Mouse (Mus musculus): ENCODE data around the gene Ryr2.

The Ryr2 gene

DNA sequence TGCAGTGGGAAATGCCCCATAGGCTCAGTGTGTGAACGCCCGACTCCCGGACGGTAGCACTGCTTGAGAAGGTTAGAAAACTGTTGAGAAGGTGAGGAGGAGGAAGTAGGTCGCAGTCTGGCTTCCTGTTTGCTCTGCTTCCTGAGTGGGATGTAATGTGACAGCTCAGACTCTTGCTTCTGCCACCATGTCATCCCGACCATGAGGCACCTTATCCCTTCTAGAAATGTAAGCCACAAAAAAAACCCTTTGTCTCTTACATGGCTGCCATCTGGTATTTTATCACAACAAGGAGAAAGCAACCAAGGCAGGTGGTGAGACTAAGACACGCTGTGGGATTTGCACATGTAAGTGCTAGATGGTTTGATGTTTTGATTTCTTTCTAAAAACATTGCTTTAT, 12.2 kb downstream of the Ryr2 start:
- no peak for DNase-seq (ENCODE audit: low read depth)

DNA sequence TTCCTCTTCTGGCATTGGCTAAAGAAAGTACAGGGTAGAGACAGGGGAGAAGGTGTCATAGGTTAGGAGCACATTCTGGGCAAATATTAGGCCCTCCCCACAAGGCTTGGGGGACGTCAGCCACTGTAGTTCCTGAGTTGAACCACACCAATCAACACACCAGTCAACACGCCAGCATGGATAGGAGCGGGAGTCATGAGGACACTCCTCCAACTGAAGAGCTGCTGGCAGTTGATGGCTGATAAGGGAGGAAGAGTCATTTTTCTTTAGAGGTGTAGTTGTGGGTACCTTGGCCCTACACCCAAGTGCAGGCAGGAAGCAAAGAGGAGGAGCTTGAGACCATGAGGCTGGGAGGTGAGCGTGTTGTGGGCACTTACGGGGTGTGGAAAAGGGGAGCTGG, 13.6 kb downstream of the Ryr2 start:
- DNase-seq (ENCODE audit: low read depth): no peak

DNA sequence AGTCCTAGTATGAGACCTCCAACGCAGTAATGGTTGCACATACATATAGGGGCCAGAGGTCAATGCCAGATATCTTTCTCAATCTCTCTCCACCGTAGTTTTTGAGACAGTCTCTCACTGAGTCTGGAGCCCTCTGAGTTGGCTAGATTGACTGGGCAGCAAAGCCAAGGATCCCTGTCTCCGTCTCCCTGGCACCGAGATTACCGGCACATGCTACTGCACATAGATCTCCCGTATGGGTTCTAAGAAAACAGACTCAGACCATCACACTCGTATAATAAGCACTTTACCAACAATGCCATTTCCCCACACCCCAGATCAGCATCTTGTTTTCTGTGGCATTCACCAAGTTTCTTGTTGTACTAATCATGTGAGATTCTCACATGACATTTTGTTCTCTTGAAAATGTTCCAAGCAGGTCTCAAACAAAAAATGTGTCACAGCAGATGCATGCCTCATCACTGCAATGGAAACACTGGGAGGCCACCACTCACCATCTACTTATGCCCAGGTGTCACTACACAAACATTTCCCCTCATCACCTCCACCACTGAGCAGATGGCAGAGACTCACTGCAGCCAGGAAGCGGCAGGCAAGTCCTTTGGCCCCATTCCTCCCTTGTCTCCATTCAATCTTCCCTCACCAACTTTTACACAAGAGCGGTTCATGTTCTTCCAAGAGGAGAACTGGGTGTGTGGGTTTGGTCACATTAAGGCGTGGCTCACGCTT, 14.2 kb downstream of the Ryr2 start:
- DNase-seq (ENCODE audit: low read depth): no peak

DNA sequence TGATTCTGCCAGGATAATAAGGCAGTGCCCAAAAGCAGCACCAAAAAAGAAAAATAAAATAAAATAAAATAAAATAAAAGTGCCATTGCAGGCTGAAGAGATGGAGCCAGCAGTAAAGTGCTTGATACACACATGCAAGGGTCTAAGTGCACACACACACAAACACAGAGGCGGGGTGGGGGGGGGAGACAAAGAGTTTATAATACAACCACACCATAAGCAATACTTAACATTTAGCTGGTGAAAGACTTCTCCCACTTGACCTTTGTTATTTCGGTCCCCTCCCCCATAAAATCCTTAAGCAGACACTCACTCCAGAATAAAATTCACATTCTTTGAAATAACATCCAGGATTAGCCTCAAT, 22.7 kb downstream of the Ryr2 start:
- no peak for DNase-seq (ENCODE audit: low read depth)

GRCm38 (mm10) chr13:12083443-12084111, 23.2 kb downstream of the Ryr2 start:
- no peak for DNase-seq (ENCODE audit: low read depth)

- DNase-seq (ENCODE audit: low read depth): no peak
These were observed 26.2 kb downstream of the Ryr2 start for GRCm38 (mm10) chr13:12080590-12080989.

GRCm38 (mm10) chr13:12079536-12079935, 27.2 kb downstream of the Ryr2 start:
- DNase-seq (ENCODE audit: low read depth): no peak

GRCm38 (mm10) chr13:12074897-12075296, 31.8 kb downstream of the Ryr2 start:
- no peak for DNase-seq (ENCODE audit: low read depth)

- no peak for DNase-seq (ENCODE audit: low read depth)
These were observed 34.2 kb downstream of the Ryr2 start for GRCm38 (mm10) chr13:12072571-12072970.

- DNase-seq (ENCODE audit: low read depth): no peak
These were observed 34.6 kb downstream of the Ryr2 start for GRCm38 (mm10) chr13:12072112-12072511.

GRCm38 (mm10) chr13:12070157-12071129, 36.3 kb downstream of the Ryr2 start:
- DNase-seq (ENCODE audit: low read depth): no peak

- no peak for DNase-seq (ENCODE audit: low read depth)
These were observed 42.2 kb downstream of the Ryr2 start for GRCm38 (mm10) chr13:12064576-12064975.

- no peak for DNase-seq (ENCODE audit: low read depth)
These were observed 43.2 kb downstream of the Ryr2 start for GRCm38 (mm10) chr13:12063561-12063960.

- no peak for DNase-seq (ENCODE audit: low read depth)
These were observed 49.4 kb downstream of the Ryr2 start for GRCm38 (mm10) chr13:12057357-12057771.

DNA sequence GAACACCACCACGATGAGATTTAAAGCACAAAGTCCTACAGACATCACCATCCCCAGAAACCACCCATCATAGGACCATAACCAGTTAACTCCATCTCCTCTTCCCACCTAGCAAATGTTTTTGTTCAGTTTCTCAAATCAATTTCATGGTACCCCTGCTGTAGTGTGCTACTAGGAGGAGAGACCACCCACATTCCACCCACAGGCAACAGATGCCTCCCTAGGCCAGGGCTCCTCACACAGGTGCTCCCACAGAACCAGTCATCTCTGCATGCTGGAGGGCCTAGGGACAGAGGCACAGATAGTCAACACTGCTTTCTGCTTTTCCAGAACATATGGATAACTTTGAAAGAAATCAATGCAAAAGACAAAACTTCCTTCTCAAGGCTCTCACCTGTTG, 50.8 kb downstream of the Ryr2 start:
- no peak for DNase-seq (ENCODE audit: low read depth)

- DNase-seq (ENCODE audit: low read depth): no peak
These were observed 52.8 kb downstream of the Ryr2 start for GRCm38 (mm10) chr13:12053910-12054309.

- no peak for DNase-seq (ENCODE audit: low read depth)
These were observed 55.9 kb downstream of the Ryr2 start for GRCm38 (mm10) chr13:12050809-12051208.

DNA sequence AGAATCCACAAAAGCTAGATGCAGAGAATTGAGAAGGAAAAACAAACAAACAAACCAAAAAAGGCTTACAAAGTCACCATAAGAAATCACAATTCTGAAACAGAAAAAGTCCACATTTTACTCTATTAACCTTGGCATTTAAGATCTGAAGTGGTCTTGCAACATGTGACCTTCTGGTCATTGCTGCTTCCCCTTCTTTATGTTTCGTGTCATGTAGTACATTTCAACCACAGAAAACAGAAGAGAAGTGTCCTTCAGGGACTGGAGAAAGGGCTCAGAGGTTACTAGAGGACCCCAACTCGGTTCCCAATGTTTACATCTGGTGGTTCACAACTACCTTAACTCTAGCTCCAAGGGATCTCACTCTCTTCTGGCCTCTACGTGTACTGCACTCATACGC, 59.7 kb downstream of the Ryr2 start:
- DNase-seq (ENCODE audit: low read depth): no peak

DNA sequence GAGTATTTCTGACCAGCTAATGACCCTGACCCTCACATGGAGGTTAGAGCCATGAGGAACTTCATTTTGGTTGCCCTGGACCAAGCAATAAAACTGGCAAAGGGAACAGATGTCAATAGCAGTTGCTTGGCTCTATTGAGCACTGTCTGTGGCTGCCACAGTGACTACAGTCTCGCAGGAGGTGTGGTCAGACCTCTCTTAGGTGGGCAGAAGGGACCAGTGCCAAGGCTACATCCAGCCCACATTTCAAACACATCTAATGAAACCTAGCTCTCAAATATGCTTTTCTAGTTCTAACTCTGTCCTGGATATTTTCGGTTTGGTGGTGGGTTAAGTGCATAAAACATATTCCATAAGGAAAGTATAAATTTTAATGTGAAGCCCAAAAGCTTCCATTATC, 62.0 kb downstream of the Ryr2 start:
- no peak for DNase-seq (ENCODE audit: low read depth)

GRCm38 (mm10) chr13:12042891-12043491, 63.8 kb downstream of the Ryr2 start:
- DNase-seq (ENCODE audit: low read depth): no peak

GRCm38 (mm10) chr13:12039967-12040366, 66.8 kb downstream of the Ryr2 start:
- DNase-seq (ENCODE audit: low read depth): no peak

- peak; percentile 68 for DNase-seq (ENCODE audit: low read depth)
These were observed 68.1 kb downstream of the Ryr2 start for GRCm38 (mm10) chr13:12038676-12039075.

All from 416B (cell line).